ENCODE assay signal across 22 mouse cellular contexts in the genomic region with DNA sequence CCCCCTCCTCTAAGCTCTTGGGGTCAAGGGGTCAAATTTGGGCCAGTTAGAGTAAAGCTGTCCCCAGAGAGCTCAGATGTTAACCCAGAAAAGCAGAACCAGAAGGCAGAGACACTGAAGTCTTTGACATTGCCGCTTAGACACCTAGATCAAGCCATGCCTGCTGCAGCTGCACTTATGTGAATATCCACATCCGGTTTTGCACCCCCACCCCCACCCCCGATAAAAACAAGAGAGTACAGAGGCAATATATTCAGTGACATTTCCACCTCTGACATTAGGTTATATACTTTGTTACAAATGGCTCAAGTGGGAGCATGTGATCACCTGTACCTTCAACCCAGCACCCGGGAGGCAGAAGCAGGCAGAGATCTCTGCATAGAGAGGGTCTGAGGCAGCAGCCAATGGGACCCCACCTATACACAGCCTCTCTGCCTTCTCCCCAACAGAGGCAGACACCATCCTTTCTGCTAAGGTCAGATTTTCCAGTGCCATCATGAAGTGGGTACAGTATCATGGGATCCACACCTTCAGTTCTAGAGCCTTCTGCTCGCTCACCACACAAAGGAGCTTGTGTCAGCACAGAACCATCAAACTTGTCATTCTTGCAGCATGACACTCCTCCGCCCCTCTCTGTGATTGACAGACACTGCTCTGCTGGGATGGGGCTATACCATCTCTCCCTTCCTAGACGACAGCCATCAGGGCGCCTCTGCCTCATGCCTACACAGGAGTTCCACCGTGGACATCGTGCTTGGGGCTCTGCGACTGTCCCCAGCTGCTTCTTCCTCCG.
"Had no signal": no experiment of that assay in that cellular context is flagged by ENCODE, and none has a peak within 500 bp of the region (broad histone marks: within the 10 kb centered on the region; RNA-seq: fewer than 3 reads in every experiment).

No protein-coding gene starts in this region.

- DNase-seq: kidney, adult 11 months; kidney, adult 9 months; kidney, postnatal 14 days; liver; lung, adult 18-20 months; lung, postnatal 10 days; lung, postnatal 36 days; midbrain, embryonic 14.5 days; thymus, adult 2 months; thymus, postnatal 14 days; thymus, postnatal 4 days had no signal

- H3K4me3 ChIP-seq: layer of hippocampus, adult 2 months; limb, embryonic 10.5 days; limb, embryonic 13.5 days; liver, embryonic 12.5 days; liver, embryonic 15.5 days; lung, embryonic 15.5 days; megakaryocyte, embryonic 14.5 days; midbrain, embryonic 10.5 days; myocyte; neural tube, embryonic 13.5 days had no signal

- H3K4me1 ChIP-seq: limb, embryonic 13.5 days; neural tube, embryonic 13.5 days had no signal

- H3K9ac ChIP-seq: limb, embryonic 13.5 days; liver, embryonic 12.5 days; liver, embryonic 15.5 days; lung, embryonic 15.5 days; neural tube, embryonic 13.5 days had no signal

- H3K9me3 ChIP-seq: limb, embryonic 10.5 days; limb, embryonic 13.5 days; liver, embryonic 12.5 days; liver, embryonic 15.5 days; lung, embryonic 15.5 days; midbrain, embryonic 10.5 days; neural tube, embryonic 13.5 days had no signal

- H3K4me2 ChIP-seq: limb, embryonic 13.5 days; liver, embryonic 12.5 days; liver, embryonic 15.5 days; lung, embryonic 15.5 days; neural tube, embryonic 13.5 days had no signal

- H3K27ac ChIP-seq: layer of hippocampus, adult 2 months; limb, embryonic 10.5 days; limb, embryonic 13.5 days; liver, embryonic 12.5 days; liver, embryonic 15.5 days; lung, embryonic 15.5 days; midbrain, embryonic 10.5 days; neural tube, embryonic 13.5 days; stomach, postnatal 0 days had no signal

- H3K36me3 ChIP-seq: limb, embryonic 10.5 days; limb, embryonic 13.5 days; liver, embryonic 15.5 days; lung, embryonic 15.5 days; midbrain, embryonic 10.5 days had no signal

- ATAC-seq: liver, embryonic 12.5 days had no signal

- H3K27me3 ChIP-seq: limb, embryonic 13.5 days; liver, embryonic 12.5 days; liver, embryonic 15.5 days; lung, embryonic 15.5 days; megakaryocyte, embryonic 14.5 days; neural tube, embryonic 13.5 days had no signal
